Mouse (Mus musculus) ovary, adult 10 weeks (tissue): ENCODE measurements around the gene Olfr1352. TPM values are rescaled to one million over a fixed set of nuclear protein-coding genes. Genes with fewer than 3 reads are reported as not detected.

Source experiments
- polyA plus RNA-seq: library from polyadenylated mRNA; stranded (reverse); fragments of 350-450 nt; fragmentation: Illumina TruSeq; extraction: RNeasy Lipid Tissue Mini Kit (QIAGEN cat#74804); gene quantifications from one replicate; pipeline ENCODE4 v1.2.3, GENCODE M21; 2014

The Olfr1352 gene
- not detected for polyA plus RNA-seq

GRCm38 (mm10) chr10:78980750-78981149, at the start of gene Olfr1352:
Gene Olfr1352 (plus strand): TSS chr10:78981050.

GRCm38 (mm10) chr10:78950336-78950735, 30.5 kb upstream of the Olfr1352 start, which contains the start of gene Olfr8:
Gene Olfr8 (plus strand): TSS chr10:78950636.

DNA sequence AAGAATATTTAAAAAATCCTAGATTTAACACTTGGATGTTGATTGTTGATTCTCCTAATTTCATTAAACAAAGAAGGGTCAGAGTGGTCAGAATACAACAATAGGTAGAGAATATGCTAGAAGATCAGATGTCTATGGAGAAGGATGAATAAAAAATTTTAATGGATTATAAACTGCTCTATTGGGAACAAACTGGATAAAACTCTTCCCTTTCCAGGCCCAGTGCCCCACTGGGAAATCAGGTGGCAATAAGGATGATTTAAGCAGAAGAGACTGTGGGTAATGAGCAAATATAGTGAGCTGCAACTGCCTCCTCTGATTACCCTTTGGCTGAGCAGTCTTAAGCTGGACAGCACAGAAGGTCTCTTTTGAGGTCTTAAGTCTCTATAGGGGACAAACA, 17.8 kb upstream of the Olfr1352 start, which contains the start of gene Olfr1353:
Gene Olfr1353 (plus strand): TSS at position 301 of the 400 bp plus-strand sequence.

DNA sequence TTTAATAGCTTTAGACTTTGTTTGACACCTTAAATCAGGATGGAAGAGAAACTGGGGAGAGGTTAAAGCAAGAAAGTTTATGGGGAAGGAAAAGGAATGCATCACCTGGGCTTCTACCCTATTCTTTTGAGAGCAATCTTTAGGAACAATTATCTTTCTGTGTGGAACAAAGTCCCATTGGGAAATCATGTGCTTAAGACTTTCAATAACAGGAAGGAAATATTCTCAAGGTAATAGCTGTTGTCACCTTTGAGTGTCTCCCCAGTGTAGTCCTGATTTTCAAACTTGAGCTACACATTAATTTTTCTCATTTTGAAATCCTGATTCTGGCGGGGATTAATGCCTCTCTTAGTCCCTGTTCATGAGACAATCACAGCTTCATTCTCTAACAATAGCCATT, 31.3 kb downstream of the Olfr1352 start, which contains the start of gene Olfr1351:
Gene Olfr1351 (plus strand): TSS at position 301 of the 400 bp plus-strand sequence.

GRCm38 (mm10) chr10:79028441-79028840, 47.6 kb downstream of the Olfr1352 start, which contains the start of gene Olfr57:
Gene Olfr57 (plus strand): TSS chr10:79028741.

Other genes starting within 250 kb of the Olfr1352 start
- not detected for gene Ccdc105, start 228.0 kb upstream of the Olfr1352 start, polyA plus RNA-seq
- 0.29 TPM for gene Slc1a6, start 200.6 kb upstream of the Olfr1352 start, polyA plus RNA-seq
- gene Olfr1356, start 128.9 kb upstream of the Olfr1352 start, polyA plus RNA-seq: not detected
- gene Olfr1355, start 105.5 kb upstream of the Olfr1352 start, polyA plus RNA-seq: not detected
- gene Olfr1354, start 67.9 kb upstream of the Olfr1352 start, polyA plus RNA-seq: not detected
- gene Olfr8, start 30.4 kb upstream of the Olfr1352 start, polyA plus RNA-seq: not detected
- gene Olfr1353, start 17.7 kb upstream of the Olfr1352 start, polyA plus RNA-seq: not detected
- gene Olfr1351, start 31.4 kb downstream of the Olfr1352 start, polyA plus RNA-seq: not detected
- not detected for gene Olfr57, start 47.7 kb downstream of the Olfr1352 start, polyA plus RNA-seq
- gene 2610008E11Rik, start 116.5 kb downstream of the Olfr1352 start, polyA plus RNA-seq: 175 TPM
- gene Vmn2r80, start 167.7 kb downstream of the Olfr1352 start, polyA plus RNA-seq: not detected